Mouse (Mus musculus) ovary, postnatal 14 days (tissue): Measurements from ENCODE around the gene Nkd2.

ENCODE experiments used
- DNase-seq: peaks from one replicate; pipeline ENCODE4 v3.0.0; 2022; ENCODE audit warnings: low spot score

The Nkd2 gene

GRCm38 (mm10) chr13:73816338-73816737, 31.1 kb downstream of the Nkd2 start:
- no peak for DNase-seq

- no peak for DNase-seq
Observed at GRCm38 (mm10) chr13:73814181-73814580, 33.2 kb downstream of the Nkd2 start.

GRCm38 (mm10) chr13:73812936-73813335, 34.5 kb downstream of the Nkd2 start:
- no peak for DNase-seq

- no peak for DNase-seq
Observed at GRCm38 (mm10) chr13:73804914-73805313, 42.5 kb downstream of the Nkd2 start.

- no peak for DNase-seq
Observed at GRCm38 (mm10) chr13:73803450-73804178, 43.8 kb downstream of the Nkd2 start.

GRCm38 (mm10) chr13:73799110-73799509, 48.3 kb downstream of the Nkd2 start:
- no peak for DNase-seq

GRCm38 (mm10) chr13:73793171-73793570, 54.3 kb downstream of the Nkd2 start:
- no peak for DNase-seq

- DNase-seq: no peak
Observed at GRCm38 (mm10) chr13:73792176-73792575, 55.3 kb downstream of the Nkd2 start.

- DNase-seq: no peak
Observed at GRCm38 (mm10) chr13:73782486-73782885, 64.9 kb downstream of the Nkd2 start.

- DNase-seq: no peak
Observed at GRCm38 (mm10) chr13:73777578-73777977, 69.9 kb downstream of the Nkd2 start.

- no peak for DNase-seq
Observed at GRCm38 (mm10) chr13:73775786-73776185, 71.6 kb downstream of the Nkd2 start.

GRCm38 (mm10) chr13:73773519-73774205, 73.8 kb downstream of the Nkd2 start:
- DNase-seq: peak; percentile 48

GRCm38 (mm10) chr13:73772655-73773054, 74.8 kb downstream of the Nkd2 start:
- DNase-seq: no peak

- no peak for DNase-seq
Observed at GRCm38 (mm10) chr13:73771131-73771530, 76.3 kb downstream of the Nkd2 start.

GRCm38 (mm10) chr13:73769916-73770682, 77.3 kb downstream of the Nkd2 start:
- no peak for DNase-seq
